Mouse (Mus musculus): ENCODE measurements at regions not wholly inside any gene's neighbourhood (a gene's known extent, or its start where the extent isn't known, plus 50 kb on each side); places are given as distances from the start of the nearest gene placed in this dataset.

- TF ChIP-seq POLR2A (IDR thresholded peaks at IDR 0.05; ENCODE audit: borderline replicate concordance, control insufficient read depth, low read depth, low read length), result no peak
- no peak for TF ChIP-seq CTCF (IDR thresholded peaks at IDR 0.05; ENCODE audit: control insufficient read depth, insufficient read depth, low read length)
- Histone ChIP-seq H3K27ac (ENCODE audit: control insufficient read depth, insufficient read depth, low read depth, low read length, poor library complexity) (peak overlapping the region; percentile 86), H3K4me3 (replicated peaks; ENCODE audit: control insufficient read depth, low read depth, low read length) (no peak overlapping the region), H3K4me1 (ENCODE audit: control insufficient read depth, insufficient read depth, low read length) (peaks cover 3% of the 10 kb centered on the region; the same call in 1 of the 2 replicates)
- 38% methylated on average over 12 of the region's 12 CpGs for WGBS
These were observed 72.6 kb upstream of the Bach2 start for GRCm38 (mm10) chr4:32165918-32166528.

DNA sequence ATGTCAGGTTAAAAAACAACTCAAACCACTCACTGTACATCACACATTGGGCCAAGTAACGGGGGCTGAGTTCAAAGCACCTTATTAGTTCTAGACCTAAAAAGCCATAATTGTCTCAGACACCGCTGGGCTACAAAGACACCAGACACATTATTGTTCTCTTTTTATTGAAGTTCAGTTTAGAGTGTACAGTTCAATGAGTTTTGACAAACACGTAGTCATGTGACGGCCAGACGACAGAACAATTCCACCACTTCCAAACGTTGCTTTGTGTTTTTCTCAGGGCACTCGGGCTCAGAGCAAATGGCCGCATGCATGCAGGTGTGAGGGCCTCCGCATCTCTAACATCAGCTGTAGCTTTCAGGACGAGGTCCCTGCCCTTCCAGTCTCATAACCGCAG is 71.5 kb upstream of the Bach2 start:
- Histone ChIP-seq H3K4me1 (ENCODE audit: control insufficient read depth, insufficient read depth, low read length) (peaks cover 1% of the 10 kb centered on the region; the same call in 1 of the 2 replicates), H3K27ac (ENCODE audit: control insufficient read depth, insufficient read depth, low read depth, low read length, poor library complexity) (peak overlapping the region; percentile 86), H3K4me3 (replicated peaks; ENCODE audit: control insufficient read depth, low read depth, low read length) (no peak overlapping the region)
- no peak for TF ChIP-seq POLR2A (IDR thresholded peaks at IDR 0.05; ENCODE audit: borderline replicate concordance, control insufficient read depth, low read depth, low read length)
- no peak for TF ChIP-seq CTCF (IDR thresholded peaks at IDR 0.05; ENCODE audit: control insufficient read depth, insufficient read depth, low read length)
- WGBS, result 78% methylated on average over 11 of the region's 11 CpGs

GRCm38 (mm10) chr4:32170106-32170459 is 68.5 kb upstream of the Bach2 start:
- Histone ChIP-seq H3K4me1 (ENCODE audit: control insufficient read depth, insufficient read depth, low read length) (no peaks in the 10 kb centered on the region; the same call in 1 of the 2 replicates), H3K4me3 (replicated peaks; ENCODE audit: control insufficient read depth, low read depth, low read length) (no peak overlapping the region), H3K27ac (ENCODE audit: control insufficient read depth, insufficient read depth, low read depth, low read length, poor library complexity) (peak overlapping the region; percentile 68)
- TF ChIP-seq CTCF (IDR thresholded peaks at IDR 0.05; ENCODE audit: control insufficient read depth, insufficient read depth, low read length), result no peak
- TF ChIP-seq POLR2A (IDR thresholded peaks at IDR 0.05; ENCODE audit: borderline replicate concordance, control insufficient read depth, low read depth, low read length), result no peak
- 15% methylated on average over 4 of the region's 4 CpGs for WGBS

DNA sequence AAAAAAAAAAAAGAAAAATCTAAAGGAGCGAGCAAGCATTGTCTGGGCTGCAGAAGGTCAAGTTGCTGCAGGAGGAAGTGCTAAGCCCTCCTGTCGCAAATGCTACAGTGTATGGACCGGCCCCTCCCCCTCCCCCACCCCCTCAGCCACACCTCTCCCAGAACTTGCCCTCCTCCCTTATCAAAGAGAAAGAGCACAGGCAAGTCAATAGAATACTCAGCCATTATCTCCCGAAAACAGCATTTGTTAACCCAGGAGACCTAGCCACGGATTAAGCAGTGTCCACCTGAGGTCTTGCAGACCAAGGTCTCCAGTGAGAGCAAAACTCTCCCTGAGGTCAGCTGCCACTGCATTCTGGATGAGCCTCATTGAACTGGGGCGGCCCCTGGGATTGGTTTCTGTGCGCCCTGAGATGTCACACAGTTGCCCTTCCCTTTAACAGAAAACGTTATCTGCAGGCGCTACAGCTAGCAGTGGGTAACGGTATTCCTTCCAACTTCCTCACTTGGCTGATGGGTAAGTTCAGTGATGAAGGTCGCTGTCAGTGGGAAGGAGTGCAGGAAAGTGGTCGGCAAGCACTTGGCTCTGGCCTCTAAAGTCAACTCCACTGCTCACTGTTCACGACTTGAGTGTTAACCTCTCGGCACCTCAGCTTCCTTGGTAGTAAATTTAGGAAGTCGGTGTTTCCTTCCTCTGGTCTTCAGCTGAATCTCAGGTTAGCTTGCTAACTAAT is 68.0 kb upstream of the Bach2 start:
- Histone ChIP-seq H3K4me3 (replicated peaks; ENCODE audit: control insufficient read depth, low read depth, low read length) (peak overlapping the region; percentile 62), H3K27ac (ENCODE audit: control insufficient read depth, insufficient read depth, low read depth, low read length, poor library complexity) (peak overlapping the region; percentile 84), H3K4me1 (ENCODE audit: control insufficient read depth, insufficient read depth, low read length) (no peaks in the 10 kb centered on the region; the same call in 1 of the 2 replicates)
- TF ChIP-seq POLR2A (IDR thresholded peaks at IDR 0.05; ENCODE audit: borderline replicate concordance, control insufficient read depth, low read depth, low read length) (no peak), CTCF (IDR thresholded peaks at IDR 0.05; ENCODE audit: control insufficient read depth, insufficient read depth, low read length) (no peak)
- WGBS, result 4% methylated on average over 15 of the region's 15 CpGs

- TF ChIP-seq CTCF (IDR thresholded peaks at IDR 0.05; ENCODE audit: control insufficient read depth, insufficient read depth, low read length) (no peak), POLR2A (IDR thresholded peaks at IDR 0.05; ENCODE audit: borderline replicate concordance, control insufficient read depth, low read depth, low read length) (no peak)
- Histone ChIP-seq H3K4me3 (replicated peaks; ENCODE audit: control insufficient read depth, low read depth, low read length) (no peak overlapping the region), H3K4me1 (ENCODE audit: control insufficient read depth, insufficient read depth, low read length) (no peaks in the 10 kb centered on the region; the same call in 1 of the 2 replicates), H3K27ac (ENCODE audit: control insufficient read depth, insufficient read depth, low read depth, low read length, poor library complexity) (no peak overlapping the region; the same call in 1 of the 2 replicates)
- 47% methylated on average over 6 of the region's 6 CpGs for WGBS
These were observed 67.3 kb upstream of the Bach2 start for GRCm38 (mm10) chr4:32171291-32171690.

DNA sequence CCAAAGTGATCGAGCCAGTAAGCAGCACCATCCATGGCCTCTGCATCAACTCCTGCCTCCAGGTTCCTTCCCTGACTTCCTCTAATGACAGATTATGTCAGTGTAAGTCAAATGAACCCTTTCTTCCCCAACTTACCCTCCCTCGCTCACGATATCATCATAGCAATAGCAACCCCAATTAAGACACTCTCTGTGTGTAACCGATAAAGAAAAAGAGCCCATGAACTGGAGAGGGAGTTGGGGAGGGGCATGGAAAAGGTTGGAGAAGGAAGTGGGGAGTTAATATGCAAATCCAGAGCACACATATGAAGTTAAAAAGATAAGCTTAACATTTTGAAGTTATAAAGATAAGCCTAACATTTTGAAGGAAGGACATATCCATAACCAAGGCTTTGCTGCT is 65.6 kb upstream of the Bach2 start:
- H3K4me1 ChIP-seq (ENCODE audit: control insufficient read depth, insufficient read depth, low read length), result no peaks in the 10 kb centered on the region; the same call in 1 of the 2 replicates

GRCm38 (mm10) chr4:32174771-32175170 is 63.8 kb upstream of the Bach2 start:
- peaks cover 2% of the 10 kb centered on the region; the same call in 1 of the 2 replicates for H3K4me1 ChIP-seq (ENCODE audit: control insufficient read depth, insufficient read depth, low read length)
- WGBS, result 83% methylated on average over 7 of the region's 7 CpGs
- TF ChIP-seq CTCF (IDR thresholded peaks at IDR 0.05; ENCODE audit: control insufficient read depth, insufficient read depth, low read length) (no peak), POLR2A (IDR thresholded peaks at IDR 0.05; ENCODE audit: borderline replicate concordance, control insufficient read depth, low read depth, low read length) (no peak)
- no peak overlapping the region for H3K27ac ChIP-seq (ENCODE audit: control insufficient read depth, insufficient read depth, low read depth, low read length, poor library complexity)
- H3K4me3 ChIP-seq (replicated peaks; ENCODE audit: control insufficient read depth, low read depth, low read length), result no peak overlapping the region

More for the DNA sequence above, 65.6 kb upstream of the Bach2 start:
- Histone ChIP-seq H3K27ac (ENCODE audit: control insufficient read depth, insufficient read depth, low read depth, low read length, poor library complexity) (no peak overlapping the region), H3K4me3 (replicated peaks; ENCODE audit: control insufficient read depth, low read depth, low read length) (no peak overlapping the region)
- TF ChIP-seq CTCF (IDR thresholded peaks at IDR 0.05; ENCODE audit: control insufficient read depth, insufficient read depth, low read length) (no peak), POLR2A (IDR thresholded peaks at IDR 0.05; ENCODE audit: borderline replicate concordance, control insufficient read depth, low read depth, low read length) (no peak)
- WGBS, result 53% methylated on average over 4 of the region's 4 CpGs

DNA sequence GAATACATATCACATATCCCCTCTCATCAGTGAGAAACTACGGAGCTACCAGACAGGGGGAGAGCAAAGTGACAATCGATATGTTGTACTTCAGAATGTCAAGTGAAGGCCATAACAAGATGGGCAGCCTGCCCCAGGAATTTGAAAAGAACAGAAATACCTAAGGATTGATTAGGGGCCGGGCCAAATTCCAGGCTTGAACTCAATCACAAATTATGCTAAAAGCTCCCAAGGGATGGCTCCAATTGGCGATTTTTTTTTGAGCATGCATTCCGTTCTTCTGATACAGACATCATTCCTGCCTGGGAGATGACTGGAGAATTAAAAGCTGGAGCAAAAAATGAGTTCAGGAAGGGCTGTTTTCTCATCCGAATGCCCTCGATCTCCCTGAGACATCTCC is 63.4 kb upstream of the Bach2 start:
- no peak for TF ChIP-seq POLR2A (IDR thresholded peaks at IDR 0.05; ENCODE audit: borderline replicate concordance, control insufficient read depth, low read depth, low read length)
- TF ChIP-seq CTCF (IDR thresholded peaks at IDR 0.05; ENCODE audit: control insufficient read depth, insufficient read depth, low read length), result no peak
- WGBS, result 85% methylated on average over 7 of the region's 7 CpGs
- Histone ChIP-seq H3K4me3 (replicated peaks; ENCODE audit: control insufficient read depth, low read depth, low read length) (no peak overlapping the region), H3K4me1 (ENCODE audit: control insufficient read depth, insufficient read depth, low read length) (peaks cover 2% of the 10 kb centered on the region; the same call in 1 of the 2 replicates), H3K27ac (ENCODE audit: control insufficient read depth, insufficient read depth, low read depth, low read length, poor library complexity) (no peak overlapping the region)
